Mouse (Mus musculus) frontal cortex, postnatal 25 days (tissue): ENCODE data around the gene Slc22a20.

Experiments
- DNase-seq, 2 experiments: peaks; one replicate each; pipeline ENCODE4 v3.0.0; 2022; ENCODE audit warnings: low spot score in 2 of 2

The Slc22a20 gene

DNA sequence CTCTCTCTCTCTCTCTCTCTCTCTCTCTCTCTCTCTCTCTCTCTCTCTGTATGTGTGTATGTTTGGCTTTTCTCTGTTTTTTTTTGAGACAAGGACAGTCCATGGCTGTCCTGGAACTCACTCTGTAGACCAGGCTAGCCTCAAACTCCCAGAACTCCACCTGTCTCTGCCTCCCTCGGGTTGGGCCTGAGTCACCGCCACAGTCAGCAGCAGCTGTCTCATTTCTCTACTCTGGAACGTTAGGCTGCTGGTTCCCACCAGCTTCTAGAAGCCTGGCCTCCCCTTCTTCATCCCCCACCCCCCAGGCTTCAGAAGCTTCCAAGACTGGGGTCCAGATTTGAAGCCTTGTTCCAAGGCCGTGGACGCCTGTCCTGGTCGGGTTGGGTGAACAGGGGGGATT lies 3.6 kb upstream of the Slc22a20 start:
- no peak for DNase-seq

DNA sequence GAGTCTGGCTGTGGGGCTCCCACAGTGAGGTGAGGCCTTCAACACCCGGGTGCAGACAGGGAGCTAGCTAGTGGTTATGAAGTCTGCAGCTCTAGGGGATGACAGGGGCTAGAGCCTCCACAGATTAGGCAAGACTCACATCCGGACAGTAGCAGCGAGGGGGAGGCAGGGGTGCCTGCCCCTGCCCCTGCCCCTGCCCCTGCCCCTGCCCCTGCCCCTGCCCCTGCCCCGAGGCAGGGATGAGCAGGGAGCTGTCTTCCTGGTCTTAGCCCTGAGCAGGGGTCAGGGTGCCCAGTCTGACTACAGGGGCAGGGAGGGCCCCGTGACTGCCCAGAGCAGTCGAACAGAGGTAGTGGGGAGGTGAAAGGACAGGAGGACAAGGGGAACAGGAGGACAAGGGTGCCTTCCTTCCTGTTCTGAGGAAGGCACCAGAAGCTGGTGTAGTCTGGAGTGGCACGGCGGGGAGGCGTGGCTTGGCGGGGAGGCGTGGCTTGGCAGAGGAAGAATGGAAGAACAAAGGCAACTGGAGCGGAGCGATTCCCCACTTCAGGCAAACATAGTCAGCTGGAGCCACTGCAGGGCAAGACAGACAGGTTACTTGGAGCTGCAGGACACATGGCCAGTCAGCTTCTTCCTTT lies 3.0 kb upstream of the Slc22a20 start:
- DNase-seq, result no peak

DNA sequence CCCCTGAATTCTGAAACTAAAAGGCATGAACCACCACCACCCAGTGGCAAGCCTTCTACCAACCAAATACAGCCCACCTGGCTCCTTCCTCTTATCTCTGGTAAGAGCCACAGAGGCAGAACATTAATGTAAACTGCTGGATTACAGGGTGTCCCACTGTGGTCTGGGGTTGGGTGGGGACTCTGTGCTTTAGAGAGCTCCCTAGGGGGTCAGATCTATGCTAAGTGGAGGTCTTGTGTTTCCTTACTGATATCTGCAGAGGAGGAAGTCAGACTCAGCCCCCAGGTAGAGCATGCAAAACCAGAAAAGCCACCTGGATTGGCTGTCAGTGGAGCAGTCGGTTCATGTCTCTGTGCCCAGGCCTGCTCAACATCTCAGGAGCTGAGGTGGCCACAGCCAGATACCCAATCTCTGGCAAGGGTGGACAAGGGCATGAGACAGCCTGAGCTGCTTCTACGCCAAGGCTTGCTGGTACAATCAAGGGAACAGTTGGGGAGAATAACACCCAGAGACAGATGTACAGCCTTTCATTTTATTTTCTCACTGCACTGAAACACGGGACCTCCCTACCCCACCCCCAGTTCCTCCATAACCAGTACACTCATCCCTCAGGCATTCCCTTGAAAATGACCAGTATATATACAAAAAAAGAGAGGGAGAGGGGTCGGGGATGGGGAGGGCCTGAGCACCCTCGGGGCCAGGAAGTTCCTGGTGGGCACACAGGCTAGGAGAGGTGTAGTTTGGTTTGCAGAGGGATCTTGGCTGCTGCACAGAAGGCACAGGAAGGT lies 2.3 kb upstream of the Slc22a20 start:
- DNase-seq, result no peak

DNA sequence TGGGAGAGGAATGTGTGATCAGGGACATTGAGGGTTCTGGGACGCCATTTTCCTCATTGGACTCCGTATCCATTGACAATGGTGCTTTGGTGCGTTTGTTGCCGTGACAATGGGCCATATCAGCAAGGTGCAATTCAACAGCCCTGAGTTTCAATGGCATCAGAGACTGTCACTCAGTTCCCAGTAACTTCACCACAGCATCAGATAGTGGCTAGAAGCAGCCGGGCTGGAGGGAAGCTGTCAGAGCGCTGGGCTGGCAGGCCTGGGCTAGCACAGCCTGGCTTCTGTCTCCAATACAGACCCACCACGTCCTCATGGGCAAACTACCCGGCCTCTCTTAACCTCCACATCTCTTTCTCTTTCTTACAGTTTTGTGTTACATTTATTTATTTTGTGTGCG lies 5.5 kb downstream of the Slc22a20 start:
- DNase-seq, result no peak

DNA sequence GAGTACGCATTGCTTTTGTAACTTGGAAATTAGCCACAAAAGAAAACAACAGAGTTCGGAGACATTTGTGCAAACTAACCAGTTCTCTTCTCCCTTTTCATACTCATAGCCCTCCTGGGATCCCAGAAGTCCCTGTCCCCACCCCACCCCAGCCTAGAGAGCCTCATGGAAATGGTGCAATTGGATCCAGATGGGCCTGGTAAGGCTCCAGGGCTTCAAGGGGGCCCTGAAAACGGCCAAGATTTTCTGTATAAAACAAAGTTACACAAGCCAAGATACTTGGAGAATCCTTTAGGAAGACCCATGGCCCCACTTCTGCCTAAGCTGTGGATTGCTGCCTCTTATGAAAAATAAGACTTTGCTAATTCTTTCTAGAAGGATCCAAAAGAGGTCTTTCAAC lies 8.2 kb downstream of the Slc22a20 start:
- DNase-seq, result no peak

DNA sequence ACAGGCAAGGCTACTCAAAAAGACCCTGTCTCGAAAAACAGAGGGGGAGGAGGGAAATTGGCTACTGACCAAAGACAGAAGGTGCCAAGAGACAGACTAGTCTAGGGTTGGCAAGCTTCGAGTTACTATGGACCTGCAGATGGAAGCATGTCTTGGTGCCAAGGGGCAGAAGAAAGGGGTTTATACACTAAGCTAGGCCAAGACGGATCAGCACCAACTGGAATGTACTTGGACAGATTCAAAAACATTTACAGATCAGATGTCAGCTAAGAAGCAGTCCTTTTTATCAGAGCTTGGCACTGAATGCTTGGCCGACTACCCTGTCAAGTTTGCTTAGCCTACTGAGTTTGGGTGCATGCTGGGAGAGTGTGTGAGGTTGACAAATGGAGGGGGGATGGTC lies 10.3 kb downstream of the Slc22a20 start:
- DNase-seq, result no peak

DNA sequence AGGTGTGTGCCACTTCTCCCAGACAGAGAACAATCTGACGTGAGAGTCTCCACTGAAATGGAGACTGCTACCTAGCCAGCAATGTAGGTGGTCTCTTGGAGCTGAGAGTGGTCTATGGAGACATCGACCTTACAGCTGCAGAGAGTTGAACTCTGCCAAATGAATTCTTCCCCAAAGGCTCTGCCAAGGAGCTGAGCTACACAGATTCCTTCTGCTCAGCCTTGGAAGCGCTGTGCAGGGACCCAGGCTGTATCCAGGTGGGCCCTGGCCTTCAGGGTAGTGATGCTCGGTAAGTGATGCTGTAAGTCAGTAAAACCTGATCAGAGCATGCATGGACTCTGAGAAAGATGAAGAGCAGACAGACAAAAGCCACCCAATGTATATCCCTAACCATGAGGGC lies 10.8 kb downstream of the Slc22a20 start:
- no peak for DNase-seq

DNA sequence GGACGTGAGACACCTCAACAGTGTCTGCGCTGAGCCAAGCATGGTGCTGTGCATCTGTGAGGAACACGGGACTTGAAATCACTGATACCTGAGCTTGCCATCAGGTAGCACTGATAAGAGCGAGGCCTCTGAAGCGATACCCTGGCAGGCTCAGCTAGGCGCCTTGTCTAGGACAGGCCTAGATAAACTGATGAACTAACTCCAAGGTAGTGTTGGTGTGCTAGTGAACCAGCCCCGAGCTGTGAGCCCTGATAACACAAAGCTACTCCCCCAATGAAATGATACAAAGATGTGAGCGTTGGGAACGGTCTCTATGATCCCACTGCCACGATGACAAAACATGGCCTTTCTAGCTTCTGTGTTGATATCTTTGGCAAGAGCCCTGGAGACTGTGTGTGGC lies 18.3 kb downstream of the Slc22a20 start:
- no peak for DNase-seq

DNA sequence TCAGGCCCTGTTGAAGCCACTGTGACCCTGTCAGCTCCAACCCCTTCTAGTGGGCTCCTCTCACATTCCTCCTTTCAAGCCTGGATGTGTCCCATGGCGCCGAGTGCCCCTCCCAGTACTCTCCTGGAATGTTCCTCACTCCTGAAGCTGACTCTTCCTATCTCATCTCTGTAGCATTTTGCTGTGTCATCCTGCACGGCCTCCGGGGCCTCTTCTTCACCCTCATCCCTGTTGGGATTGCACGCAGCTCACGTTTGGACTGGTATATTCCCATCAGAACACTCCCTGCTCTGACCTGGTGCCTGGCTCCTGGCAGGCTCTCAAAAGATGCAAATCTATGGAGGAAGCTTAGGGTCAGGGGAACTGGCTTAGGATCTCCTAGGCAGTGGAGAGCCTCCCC lies 19.2 kb downstream of the Slc22a20 start:
- DNase-seq, result no peak

DNA sequence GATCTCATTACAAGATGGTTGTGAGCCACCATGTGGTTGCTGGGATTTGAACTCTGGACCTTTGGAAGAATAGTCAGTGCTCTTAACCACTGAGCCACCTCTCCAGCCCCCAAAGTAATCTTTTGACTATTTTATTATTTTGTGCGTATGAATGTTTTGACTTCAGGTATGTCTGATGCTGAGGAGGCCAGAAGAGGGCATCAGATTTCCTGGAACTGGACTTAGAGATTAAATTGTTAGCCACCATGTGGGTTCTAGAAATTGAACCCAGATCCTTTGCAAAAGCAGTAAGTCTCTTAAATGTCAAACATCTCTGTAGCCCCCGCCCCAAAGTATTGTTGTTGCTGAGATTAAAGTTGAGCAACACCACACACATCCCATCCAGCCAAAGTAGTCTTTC lies 20.0 kb downstream of the Slc22a20 start:
- DNase-seq, result no peak

DNA sequence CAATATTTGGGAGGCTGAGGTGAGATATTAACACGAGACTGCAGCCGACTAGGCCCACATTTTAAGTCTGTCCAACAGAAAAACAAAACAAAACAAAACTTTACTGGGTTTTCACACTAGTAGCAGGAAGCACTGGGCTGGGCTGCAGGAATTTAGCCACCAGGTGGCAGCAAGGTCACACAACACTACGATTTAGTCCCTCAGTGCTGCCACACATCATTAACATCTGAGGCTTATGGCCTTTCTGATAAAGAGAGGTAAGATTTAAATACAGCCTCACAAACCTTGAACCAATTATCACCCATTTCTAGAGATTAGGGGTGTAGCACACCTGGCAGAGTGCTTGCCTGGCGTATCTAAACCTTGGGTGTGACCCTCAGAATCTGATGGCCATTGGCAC lies 20.7 kb downstream of the Slc22a20 start:
- peak; percentile 57 to 59 for DNase-seq

DNA sequence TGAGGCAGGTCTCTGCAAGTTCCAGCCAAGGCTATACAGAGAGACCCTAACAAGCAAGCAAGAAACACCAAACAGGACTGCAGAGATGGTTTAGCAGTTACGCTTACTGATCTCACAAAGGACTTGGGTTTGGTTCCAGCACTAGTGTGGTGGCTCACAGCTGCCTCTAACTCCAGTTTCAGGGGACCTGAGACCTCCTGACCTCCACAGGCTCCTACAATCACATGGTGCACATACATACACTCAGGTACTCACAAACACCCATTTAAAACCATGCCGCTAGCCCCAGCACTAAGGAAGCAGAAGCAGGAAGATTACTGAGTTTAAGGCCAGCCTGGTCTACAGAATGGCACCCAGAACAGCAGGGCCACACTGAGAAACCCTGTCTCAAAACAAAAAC lies 21.1 kb downstream of the Slc22a20 start:
- DNase-seq, result no peak

DNA sequence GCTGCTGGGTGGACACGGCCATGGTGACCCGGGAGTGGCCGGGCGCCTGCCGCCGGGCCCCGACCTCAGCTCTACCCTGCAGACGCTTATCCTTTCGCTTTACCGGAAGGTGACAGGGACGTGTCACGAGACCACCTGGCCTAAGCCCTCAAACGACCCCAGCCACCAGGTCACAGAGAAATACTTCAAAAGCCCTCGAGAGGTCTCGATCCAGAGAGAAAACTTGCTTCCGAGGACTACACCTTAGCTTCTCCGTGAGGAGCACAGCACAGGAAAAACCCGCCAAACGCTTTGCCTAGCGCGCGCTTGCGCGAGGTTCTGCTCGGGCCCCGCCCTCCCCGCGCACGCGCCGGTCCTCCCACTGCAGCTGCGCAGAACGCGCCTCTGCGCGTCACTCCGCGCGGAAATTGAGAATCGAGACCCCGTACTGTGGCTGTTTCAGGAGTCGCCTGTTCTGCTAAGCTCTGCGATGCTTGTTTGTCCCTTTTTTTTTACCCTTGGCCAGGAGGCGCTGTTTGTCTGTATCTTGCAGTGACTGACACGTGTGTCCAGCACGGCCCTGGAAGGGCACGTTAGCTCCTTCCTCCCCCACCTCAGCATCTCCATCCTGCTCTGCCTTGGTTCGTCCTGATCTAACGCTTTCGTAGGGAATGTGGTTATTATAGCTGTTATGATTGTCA lies 21.9 kb downstream of the Slc22a20 start, which contains the start of gene Pola2:
Gene Pola2 (minus strand): TSS at position 320 of the 680 bp plus-strand sequence.
- peak; percentile 69 to 72 for DNase-seq

DNA sequence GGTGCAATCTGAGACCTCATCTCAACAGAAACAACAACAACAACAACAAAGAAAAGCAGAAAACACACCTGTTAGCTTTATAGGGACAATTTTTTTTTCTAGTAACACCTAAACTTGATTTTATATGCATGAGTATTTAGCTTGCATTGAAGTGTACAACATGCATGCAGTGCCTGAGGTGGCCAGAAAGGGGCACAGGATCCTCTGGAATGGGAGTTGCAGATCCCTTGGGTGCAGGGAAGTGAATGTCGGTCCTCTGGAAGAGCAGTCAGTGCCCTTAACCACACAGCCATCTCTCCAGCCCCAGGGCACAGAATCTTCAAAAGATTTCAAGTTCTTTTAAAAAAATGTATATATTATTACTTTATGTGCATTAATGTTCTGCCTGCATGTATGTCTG lies 23.3 kb downstream of the Slc22a20 start:
- no peak for DNase-seq

DNA sequence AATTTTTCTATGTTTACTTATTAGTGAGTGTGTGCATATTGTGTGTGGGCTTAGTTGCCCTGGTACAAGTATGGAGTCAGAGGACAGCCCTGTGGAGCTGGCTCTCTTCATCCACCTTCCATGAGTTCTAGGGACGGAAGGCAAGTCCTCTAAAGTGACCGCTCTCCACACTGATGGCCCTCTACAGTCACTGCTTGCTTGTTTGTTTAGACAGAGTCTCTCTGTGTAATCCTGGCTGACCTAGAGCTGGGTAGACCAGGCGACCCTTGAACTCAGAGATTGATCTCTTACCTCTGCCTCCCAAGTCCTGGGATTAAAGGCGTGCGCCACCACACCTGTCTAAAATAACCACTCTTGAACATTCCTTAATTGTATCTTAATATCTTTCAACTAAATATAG lies 28.6 kb downstream of the Slc22a20 start:
- no peak for DNase-seq

DNA sequence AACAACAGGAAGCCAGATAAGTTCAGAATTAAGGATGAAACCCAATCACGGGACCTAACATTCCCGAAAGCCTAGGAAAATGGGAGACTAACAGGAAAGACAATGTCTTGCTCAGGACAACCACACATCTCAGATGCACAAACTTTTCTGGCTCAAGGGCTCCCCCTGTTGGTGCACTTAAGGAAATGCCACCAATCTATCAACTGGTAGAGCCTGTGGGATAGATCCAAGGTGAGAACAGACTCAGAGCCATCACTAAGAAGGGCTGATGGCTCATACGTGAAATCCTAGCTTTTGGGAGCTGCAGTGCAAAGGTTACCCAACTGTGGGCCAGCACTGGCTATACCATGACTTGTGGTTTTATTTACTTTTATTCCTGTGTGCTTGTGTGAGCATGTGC lies 29.3 kb downstream of the Slc22a20 start:
- DNase-seq, result peak; percentile 59 to 72

DNA sequence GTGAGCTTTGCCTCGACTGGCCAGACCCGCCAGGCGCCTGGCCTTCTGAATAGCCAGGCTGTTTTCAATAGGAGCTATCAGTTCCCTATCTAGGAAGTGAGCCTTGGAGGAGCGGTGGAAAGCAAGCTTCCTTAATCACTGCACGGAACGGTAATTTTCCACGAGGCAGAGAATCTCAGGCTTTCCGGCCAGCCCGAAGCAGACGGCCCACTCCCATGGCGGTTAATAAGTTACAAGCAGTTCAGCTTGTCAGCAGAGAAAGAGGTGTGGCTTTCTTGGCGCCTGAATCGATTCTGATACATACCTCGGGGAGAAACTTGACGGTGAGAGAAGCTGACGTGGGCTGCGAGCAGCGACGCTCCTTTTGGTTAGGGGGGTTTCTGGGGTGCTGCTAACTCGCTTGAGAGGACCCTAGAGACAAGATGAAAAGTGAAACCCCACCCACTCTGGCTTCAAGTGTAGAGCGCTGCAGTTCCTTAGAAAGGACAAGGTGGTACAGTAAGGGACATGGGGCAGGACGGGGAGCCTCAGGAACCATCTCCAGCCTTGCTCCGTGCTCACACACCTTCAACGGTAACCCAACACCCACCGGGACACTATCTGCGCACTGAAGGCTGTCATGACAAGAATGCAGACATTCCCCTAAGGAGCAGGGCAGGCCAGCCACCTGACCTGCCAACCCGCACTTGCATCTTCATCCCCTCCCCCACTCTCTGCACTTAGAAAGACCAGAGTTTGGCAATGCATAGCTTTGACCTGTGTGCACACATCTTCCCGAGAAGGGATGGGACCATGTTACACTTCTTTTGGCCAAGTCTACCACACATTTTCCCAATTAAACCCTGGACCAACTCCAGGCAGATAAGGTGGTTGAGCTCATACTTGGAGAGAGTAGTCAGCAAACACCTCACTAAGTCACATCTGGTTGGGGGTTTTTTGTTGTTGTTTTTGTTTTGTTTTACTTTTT lies 30.0 kb downstream of the Slc22a20 start:
- no peak for DNase-seq

DNA sequence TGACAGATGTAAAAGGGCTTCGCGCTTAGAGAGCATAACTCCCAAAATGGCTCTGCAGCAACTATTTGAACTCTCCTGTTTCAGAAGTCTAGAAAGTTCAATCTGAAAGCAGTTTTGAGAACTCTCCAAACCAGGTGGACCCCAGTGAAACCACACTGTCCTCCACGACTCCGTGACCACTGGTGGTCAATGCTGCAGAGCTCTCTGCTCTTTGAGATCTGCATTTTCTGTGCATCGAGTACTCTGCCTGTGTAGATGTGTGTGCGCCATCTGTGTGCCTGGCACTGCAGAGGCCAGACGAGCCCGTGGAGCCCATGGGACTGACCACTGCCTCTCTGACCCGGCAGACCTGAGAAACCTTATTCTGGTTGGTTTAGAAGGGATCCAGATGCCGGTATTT lies 31.0 kb downstream of the Slc22a20 start:
- no peak for DNase-seq

DNA sequence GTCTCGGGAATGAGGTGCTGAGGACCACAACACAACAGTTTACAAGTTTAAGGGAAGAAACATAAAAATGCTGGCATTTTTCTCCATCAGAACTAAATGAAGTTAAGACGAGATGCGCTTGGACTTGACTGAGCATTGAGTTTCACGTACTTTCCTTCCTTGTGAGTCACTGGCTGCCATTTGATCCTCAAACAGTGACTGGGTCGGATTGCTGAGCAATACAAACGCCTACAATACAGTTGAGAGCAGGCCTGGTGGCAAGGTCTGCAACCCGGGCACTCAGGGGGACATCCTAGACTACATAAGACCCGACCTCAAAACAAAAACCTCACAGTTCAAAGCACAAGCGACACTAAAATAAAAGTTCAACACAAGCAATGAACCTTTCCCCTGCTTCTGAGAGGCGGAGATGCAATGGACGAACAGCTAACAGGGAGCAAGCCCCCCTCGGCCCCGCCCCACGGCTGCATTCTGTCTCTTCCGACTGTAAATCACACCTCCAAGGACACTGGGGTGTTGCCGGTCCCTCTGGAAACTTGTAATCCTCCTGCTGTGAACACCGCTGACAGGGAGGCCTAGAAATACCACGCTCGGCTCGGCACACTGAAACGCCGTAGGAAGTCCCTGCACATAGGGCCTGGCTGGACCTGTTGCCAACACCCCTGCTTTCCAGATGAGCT lies 31.8 kb downstream of the Slc22a20 start:
- no peak for DNase-seq

DNA sequence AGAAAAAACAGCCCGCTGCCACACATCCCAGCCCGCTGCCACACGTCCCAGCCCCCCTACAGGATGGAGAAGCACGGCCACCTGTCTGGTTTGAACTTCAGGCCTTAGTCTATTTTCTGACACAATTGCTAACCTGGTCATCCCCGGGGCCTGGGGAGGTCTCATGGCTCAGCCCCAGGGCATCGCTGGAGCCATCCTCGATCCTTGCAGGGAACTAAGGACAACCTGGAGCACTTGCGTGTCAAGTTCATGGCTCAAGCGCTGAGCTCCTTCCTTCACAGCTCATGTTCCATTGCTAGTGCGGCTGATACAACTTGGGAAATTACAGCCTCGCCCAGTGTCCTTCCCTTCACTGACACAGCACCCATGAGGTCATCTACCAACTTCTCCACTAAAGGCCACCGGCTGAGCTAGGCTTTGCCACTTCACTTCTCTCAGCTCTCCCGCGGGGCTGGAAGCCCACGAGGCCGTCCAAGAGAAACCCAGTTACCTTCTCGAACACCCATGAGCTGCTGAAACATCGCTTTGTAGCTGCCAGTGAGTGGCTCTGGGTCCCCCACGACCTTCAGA lies 32.7 kb downstream of the Slc22a20 start:
- DNase-seq, result no peak
